Mouse (Mus musculus): ENCODE measurements around the gene Ninj2. TPM values are rescaled to one million over a fixed set of nuclear protein-coding genes. Genes with fewer than 3 reads are reported as not detected.
A peak's percentile ranks its signal among the peaks of the same experiment; 100 is the strongest.

The Ninj2 gene
- polyA plus RNA-seq, 1 experiment from 2014 or later: not detected

DNA sequence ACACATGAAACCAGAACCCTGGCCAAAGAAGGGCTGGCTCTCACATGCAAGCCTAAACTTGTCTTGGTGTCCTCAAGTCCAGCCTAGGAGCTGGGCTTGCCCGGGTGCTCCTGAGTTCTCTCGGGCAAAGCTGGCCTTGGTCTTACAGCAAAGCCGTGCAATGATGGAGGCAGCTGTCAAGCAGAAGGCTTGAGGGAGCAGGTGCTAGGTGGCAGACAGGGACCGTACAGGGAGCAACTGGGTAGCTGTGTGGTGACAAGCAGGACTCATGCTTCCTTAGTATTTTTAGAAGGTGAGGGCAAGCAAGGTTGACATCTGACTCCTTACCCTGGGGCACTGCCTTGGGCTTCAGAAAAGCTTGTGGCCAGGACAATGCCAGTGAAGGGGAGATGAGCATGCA is 90.6 kb downstream of the Ninj2 start:
- Histone ChIP-seq H3K27me3 (replicated peaks; ENCODE audit: control insufficient read depth, insufficient read depth, low read length) (no peaks in the 10 kb centered on the region), H3K27ac (ENCODE audit: low read depth) (no peak overlapping the region), H3K9me3 (ENCODE audit: control insufficient read depth, low read length) (no peaks in the 10 kb centered on the region), H3K36me3 (ENCODE audit: control insufficient read depth, insufficient read depth, low read length) (no peaks in the 10 kb centered on the region), H3K4me2 (ENCODE audit: low read length) (no peak overlapping the region), H3K4me1 (replicated peaks; ENCODE audit: control insufficient read depth, insufficient read depth, low read length) (peaks cover 13% of the 10 kb centered on the region; the same call in 1 of the 2 replicates), H3K4me3 (ENCODE audit: low read depth, low read length) (no peak overlapping the region), H3K9ac (ENCODE audit: low read length) (no peak overlapping the region)
- DNase-seq (ENCODE audit: low spot score): no peak
- no peak for ATAC-seq (replicated peaks; ENCODE audit: low FRiP score, low TSS enrichment, low read depth)
- 95% methylated on average over 4 of the region's 4 CpGs for WGBS

DNA sequence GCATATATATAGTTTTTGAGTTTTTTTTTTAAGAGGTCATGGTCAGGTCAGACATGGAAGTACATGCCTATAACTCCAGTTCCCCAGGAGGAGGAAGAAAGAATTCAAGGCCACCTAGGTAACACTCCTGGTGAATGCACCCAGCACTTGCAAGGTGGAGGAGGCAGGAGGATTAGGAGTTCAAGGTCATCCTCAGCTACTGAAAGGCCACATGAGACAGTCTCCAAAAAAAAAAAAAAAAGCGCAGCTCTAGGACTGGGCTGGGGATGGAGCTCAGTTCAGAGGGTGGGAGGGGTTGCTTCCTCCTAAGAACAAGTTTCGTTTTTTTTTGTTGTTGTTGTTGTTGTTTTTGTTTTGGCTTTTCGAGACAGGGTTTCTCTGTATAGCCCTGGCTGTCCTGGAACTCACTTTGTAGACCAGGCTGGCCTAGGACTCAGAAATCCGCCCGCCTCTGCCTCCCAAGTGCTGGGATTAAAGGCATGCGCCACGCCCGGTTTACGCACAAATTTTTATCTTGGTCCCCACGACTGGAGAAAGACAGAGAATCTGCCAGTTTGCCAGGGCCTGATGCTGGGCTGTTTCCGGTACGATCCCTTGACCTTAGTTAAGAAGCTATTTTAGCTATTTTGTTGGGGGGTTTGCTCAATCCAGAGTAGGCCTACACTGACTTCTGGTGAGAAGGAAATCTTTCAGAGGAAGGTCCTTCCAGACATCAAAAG is 92.0 kb downstream of the Ninj2 start:
- WGBS: 84% methylated on average over 12 of the region's 12 CpGs
- Histone ChIP-seq H3K4me3 (ENCODE audit: low read depth, low read length) (no peak overlapping the region), H3K4me1 (replicated peaks; ENCODE audit: control insufficient read depth, insufficient read depth, low read length) (peaks cover 16% of the 10 kb centered on the region; the same call in 1 of the 2 replicates), H3K27ac (ENCODE audit: low read depth) (no peak overlapping the region), H3K9me3 (ENCODE audit: control insufficient read depth, low read length) (no peaks in the 10 kb centered on the region), H3K4me2 (ENCODE audit: low read length) (no peak overlapping the region), H3K27me3 (replicated peaks; ENCODE audit: control insufficient read depth, insufficient read depth, low read length) (no peaks in the 10 kb centered on the region), H3K36me3 (ENCODE audit: control insufficient read depth, insufficient read depth, low read length) (no peaks in the 10 kb centered on the region), H3K9ac (ENCODE audit: low read length) (no peak overlapping the region)
- ATAC-seq (replicated peaks; ENCODE audit: low FRiP score, low TSS enrichment, low read depth) (no peak), DNase-seq (ENCODE audit: low spot score) (no peak)

GRCm38 (mm10) chr6:120185756-120186155 is 92.6 kb downstream of the Ninj2 start:
- Histone ChIP-seq H3K36me3 (ENCODE audit: control insufficient read depth, insufficient read depth, low read length) (no peaks in the 10 kb centered on the region), H3K9me3 (ENCODE audit: control insufficient read depth, low read length) (no peaks in the 10 kb centered on the region), H3K4me3 (ENCODE audit: low read depth, low read length) (no peak overlapping the region), H3K4me2 (ENCODE audit: low read length) (no peak overlapping the region), H3K27ac (ENCODE audit: low read depth) (no peak overlapping the region), H3K4me1 (replicated peaks; ENCODE audit: control insufficient read depth, insufficient read depth, low read length) (peaks cover 16% of the 10 kb centered on the region; the same call in 1 of the 2 replicates), H3K27me3 (replicated peaks; ENCODE audit: control insufficient read depth, insufficient read depth, low read length) (no peaks in the 10 kb centered on the region), H3K9ac (ENCODE audit: low read length) (no peak overlapping the region)
- no peak for ATAC-seq (replicated peaks; ENCODE audit: low FRiP score, low TSS enrichment, low read depth)
- no peak for DNase-seq (ENCODE audit: low spot score)
- 65% methylated on average over 7 of the region's 7 CpGs for WGBS

- DNase-seq (ENCODE audit: low spot score) (no peak), ATAC-seq (replicated peaks; ENCODE audit: low FRiP score, low TSS enrichment, low read depth) (no peak)
- H3K9me3 ChIP-seq (ENCODE audit: control insufficient read depth, low read length): no peaks in the 10 kb centered on the region
- no peaks in the 10 kb centered on the region for H3K27me3 ChIP-seq (replicated peaks; ENCODE audit: control insufficient read depth, insufficient read depth, low read length)
- H3K4me3 ChIP-seq (ENCODE audit: low read depth, low read length): no peak overlapping the region
- H3K4me2 ChIP-seq (ENCODE audit: low read length): no peak overlapping the region
- WGBS: 39% methylated on average over 3 of the region's 3 CpGs
- no peak overlapping the region for H3K9ac ChIP-seq (ENCODE audit: low read length)
- no peak overlapping the region for H3K27ac ChIP-seq (ENCODE audit: low read depth)
- peaks cover 16% of the 10 kb centered on the region; the same call in 1 of the 2 replicates for H3K4me1 ChIP-seq (replicated peaks; ENCODE audit: control insufficient read depth, insufficient read depth, low read length)
- H3K36me3 ChIP-seq (ENCODE audit: control insufficient read depth, insufficient read depth, low read length): no peaks in the 10 kb centered on the region
Observed at GRCm38 (mm10) chr6:120186594-120186993, 93.4 kb downstream of the Ninj2 start.

GRCm38 (mm10) chr6:120187587-120188176 is 94.5 kb downstream of the Ninj2 start:
- Histone ChIP-seq H3K36me3 (ENCODE audit: control insufficient read depth, insufficient read depth, low read length) (no peaks in the 10 kb centered on the region), H3K9me3 (ENCODE audit: control insufficient read depth, low read length) (no peaks in the 10 kb centered on the region), H3K27ac (ENCODE audit: low read depth) (no peak overlapping the region), H3K9ac (ENCODE audit: low read length) (no peak overlapping the region), H3K4me2 (ENCODE audit: low read length) (peak overlapping the region; percentile 34), H3K27me3 (replicated peaks; ENCODE audit: control insufficient read depth, insufficient read depth, low read length) (no peaks in the 10 kb centered on the region), H3K4me3 (ENCODE audit: low read depth, low read length) (no peak overlapping the region), H3K4me1 (replicated peaks; ENCODE audit: control insufficient read depth, insufficient read depth, low read length) (peaks cover 16% of the 10 kb centered on the region; the same call in 1 of the 2 replicates)
- WGBS: 20% methylated on average over 18 of the region's 18 CpGs
- DNase-seq (ENCODE audit: low spot score) (no peak), ATAC-seq (replicated peaks; ENCODE audit: low FRiP score, low TSS enrichment, low read depth) (no peak)

- no peak overlapping the region for H3K9ac ChIP-seq (ENCODE audit: low read length)
- H3K4me2 ChIP-seq (ENCODE audit: low read length): peak overlapping the region; percentile 34
- DNase-seq (ENCODE audit: low spot score) (no peak), ATAC-seq (replicated peaks; ENCODE audit: low FRiP score, low TSS enrichment, low read depth) (no peak)
- H3K4me3 ChIP-seq (ENCODE audit: low read depth, low read length): no peak overlapping the region
- H3K36me3 ChIP-seq (ENCODE audit: control insufficient read depth, insufficient read depth, low read length): no peaks in the 10 kb centered on the region
- H3K27ac ChIP-seq (ENCODE audit: low read depth): no peak overlapping the region
- peaks cover 16% of the 10 kb centered on the region; the same call in 1 of the 2 replicates for H3K4me1 ChIP-seq (replicated peaks; ENCODE audit: control insufficient read depth, insufficient read depth, low read length)
- WGBS: 31% methylated on average over 24 of the region's 24 CpGs
- H3K27me3 ChIP-seq (replicated peaks; ENCODE audit: control insufficient read depth, insufficient read depth, low read length): no peaks in the 10 kb centered on the region
- H3K9me3 ChIP-seq (ENCODE audit: control insufficient read depth, low read length): no peaks in the 10 kb centered on the region
Observed at GRCm38 (mm10) chr6:120188376-120189235, 95.5 kb downstream of the Ninj2 start.

DNA sequence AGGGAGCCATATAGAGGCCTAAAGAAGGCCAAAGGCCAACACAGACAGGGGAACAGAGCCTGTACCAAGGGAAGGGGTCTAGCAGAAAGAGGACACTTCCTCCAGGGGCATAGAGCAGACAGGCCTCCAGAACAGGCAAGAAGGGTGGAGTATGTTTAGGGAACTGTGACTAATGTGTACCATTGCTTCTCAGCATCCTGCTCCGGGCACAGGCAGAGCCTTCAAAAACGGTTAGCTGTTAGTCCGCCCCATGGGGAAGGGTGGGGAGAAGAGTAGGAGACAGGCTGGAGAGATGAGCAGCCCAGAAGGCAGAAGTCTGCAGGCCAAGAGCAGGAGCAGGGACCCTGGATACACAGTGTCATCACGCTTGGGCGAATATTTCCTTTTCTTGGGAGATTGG is 96.1 kb downstream of the Ninj2 start:
- DNase-seq (ENCODE audit: low spot score) (no peak), ATAC-seq (replicated peaks; ENCODE audit: low FRiP score, low TSS enrichment, low read depth) (no peak)
- Histone ChIP-seq H3K27ac (ENCODE audit: low read depth) (no peak overlapping the region), H3K4me2 (ENCODE audit: low read length) (no peak overlapping the region), H3K9me3 (ENCODE audit: control insufficient read depth, low read length) (no peaks in the 10 kb centered on the region), H3K4me3 (ENCODE audit: low read depth, low read length) (no peak overlapping the region), H3K36me3 (ENCODE audit: control insufficient read depth, insufficient read depth, low read length) (no peaks in the 10 kb centered on the region), H3K9ac (ENCODE audit: low read length) (no peak overlapping the region), H3K27me3 (replicated peaks; ENCODE audit: control insufficient read depth, insufficient read depth, low read length) (no peaks in the 10 kb centered on the region), H3K4me1 (replicated peaks; ENCODE audit: control insufficient read depth, insufficient read depth, low read length) (peaks cover 16% of the 10 kb centered on the region; the same call in 1 of the 2 replicates)
- WGBS: 88% methylated on average over 5 of the region's 5 CpGs

- ATAC-seq (replicated peaks; ENCODE audit: low FRiP score, low TSS enrichment, low read depth) (no peak), DNase-seq (ENCODE audit: low spot score) (no peak)
- Histone ChIP-seq H3K27me3 (replicated peaks; ENCODE audit: control insufficient read depth, insufficient read depth, low read length) (no peaks in the 10 kb centered on the region), H3K9me3 (ENCODE audit: control insufficient read depth, low read length) (no peaks in the 10 kb centered on the region), H3K4me2 (ENCODE audit: low read length) (no peak overlapping the region), H3K9ac (ENCODE audit: low read length) (no peak overlapping the region), H3K27ac (ENCODE audit: low read depth) (no peak overlapping the region), H3K36me3 (ENCODE audit: control insufficient read depth, insufficient read depth, low read length) (no peaks in the 10 kb centered on the region), H3K4me1 (replicated peaks; ENCODE audit: control insufficient read depth, insufficient read depth, low read length) (peaks cover 16% of the 10 kb centered on the region; the same call in 1 of the 2 replicates), H3K4me3 (ENCODE audit: low read depth, low read length) (no peak overlapping the region)
- 93% methylated on average over 4 of the region's 4 CpGs for WGBS
Observed at GRCm38 (mm10) chr6:120190365-120190764, 97.2 kb downstream of the Ninj2 start.
